Mouse (Mus musculus) limb, embryonic 14.5 days (tissue): ENCODE results near the gene Edc4. TPM values are rescaled to one million over a fixed set of nuclear protein-coding genes. Genes with fewer than 3 reads are reported as not detected.

Source experiments
- ATAC-seq: fragments of 200-750 bp; cut with Nextera tagmentation; 2 replicates; pipeline ENCODE4 v1.8.0; 2017; ENCODE audit warnings: low read depth, moderate number of reproducible peaks, moderate TSS enrichment; ENCODE audit not compliant: low FRiP score
- DNase-seq: peaks from one replicate; pipeline ENCODE4 v3.0.0-alpha.2; 2015; ENCODE audit warnings: low spot score
- H3K27ac ChIP-seq: fragments of 300-500 bp; sonication (generic); replicated peaks from 2 replicates; pipeline ENCODE4 v1.5.1; 2014; ENCODE audit warnings: low read depth, mild to moderate bottlenecking, low read length, moderate library complexity, mixed read lengths
- H3K27me3 ChIP-seq: fragments of 300-500 bp; sonication (generic); 2 replicates; pipeline ENCODE4 v1.6.1; 2014; ENCODE audit warnings: low read length, mixed read lengths; ENCODE audit not compliant: control insufficient read depth, insufficient read depth
- H3K36me3 ChIP-seq: fragments of 300-500 bp; sonication (generic); 2 replicates; pipeline ENCODE4 v1.6.1; 2014; ENCODE audit warnings: mild to moderate bottlenecking, low read length, moderate library complexity, mixed read lengths; ENCODE audit not compliant: control insufficient read depth, insufficient read depth
- H3K4me1 ChIP-seq: fragments of 300-500 bp; sonication (generic); 2 replicates; pipeline ENCODE4 v1.6.1; 2014; ENCODE audit warnings: antibody characterized with exemption, low read length, mixed read lengths; ENCODE audit not compliant: control insufficient read depth, insufficient read depth
- H3K4me2 ChIP-seq: fragments of 300-500 bp; sonication (generic); replicated peaks from 2 replicates; pipeline ENCODE4 v1.6.1; 2014; ENCODE audit warnings: low read depth, mild to moderate bottlenecking, low read length, moderate library complexity; ENCODE audit not compliant: severe bottlenecking
- H3K4me3 ChIP-seq: fragments of 300-500 bp; sonication (generic); replicated peaks from 2 replicates; pipeline ENCODE4 v1.5.1; 2014; ENCODE audit warnings: low read length
- H3K9ac ChIP-seq: fragments of 300-500 bp; sonication (generic); 2 replicates; pipeline ENCODE4 v1.6.1; 2014; ENCODE audit warnings: mild to moderate bottlenecking, low read depth, low read length, moderate library complexity; ENCODE audit not compliant: severe bottlenecking
- H3K9me3 ChIP-seq: fragments of 300-500 bp; sonication (generic); 2 replicates; pipeline ENCODE4 v1.6.1; 2016; ENCODE audit warnings: low read length; ENCODE audit not compliant: control insufficient read depth
- POLR2A ChIP-seq: fragments of 200-500 bp; IDR thresholded peaks from 2 replicates; pipeline ENCODE4 v1.8.0; 2012; ENCODE audit warnings: inconsistent platforms, mild to moderate bottlenecking, moderate library complexity, borderline replicate concordance; ENCODE audit not compliant: insufficient read depth, insufficient read length; ENCODE audit errors: extremely low read depth
- WGBS: fragments of 180-500 bp; shearing (Covaris S2); extraction: QIAGEN DNeasy Blood & Tissue Kit; methylation state at CpG from one replicate; pipeline ENCODE4 v1.1.7; 2014; 5-methylcytosine and 5-hydroxymethylcytosine counted together
- polyA plus RNA-seq, 2 experiments: library from polyadenylated mRNA; depleted of rRNA in 1 of 2; stranded (reverse) in 1 of 2; unstranded in 1 of 2; fragments of >200 nt; fragmentation: Nextera tagmentation in 1 of 2; extraction: Ambion mirVana in 1 of 2; gene quantifications; 2 replicates each; pipeline versions ENCODE4 v1.2.1 to v1.2.3; 2012 to 2014

Gene Edc4
- polyA plus RNA-seq, 2 experiments = 39.6 to 91.8 TPM

DNA sequence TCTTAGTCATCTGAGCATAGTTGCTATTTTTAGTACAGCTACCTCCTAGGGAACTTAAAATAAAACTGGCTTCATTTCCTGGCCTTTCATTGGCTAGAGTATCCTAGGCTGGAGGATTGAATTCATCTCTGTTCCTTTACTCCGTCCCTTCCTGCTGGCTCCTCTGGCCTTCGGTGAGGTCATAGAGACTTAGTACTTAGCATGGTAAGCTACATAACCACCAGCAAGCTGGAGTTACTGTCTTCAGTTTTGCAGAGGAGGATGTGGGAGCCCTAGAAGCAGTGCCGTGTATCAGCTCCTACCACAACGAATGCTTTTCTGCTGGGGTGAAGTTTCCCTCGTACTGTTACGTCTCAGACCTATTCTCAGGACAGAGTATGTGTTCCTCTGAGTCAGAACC is 6.4 kb upstream of the Edc4 start:
- no peak for TF ChIP-seq POLR2A
- DNase-seq = no peak
- no peaks in the 10 kb centered on the region for H3K27me3 ChIP-seq
- H3K4me1 ChIP-seq = no peaks in the 10 kb centered on the region
- H3K27ac ChIP-seq = no peak overlapping the region
- H3K4me3 ChIP-seq = no peak overlapping the region
- peaks cover 78% of the 10 kb centered on the region for H3K36me3 ChIP-seq
- no peak overlapping the region for H3K9ac ChIP-seq
- WGBS = 90% methylated on average over 6 of the region's 6 CpGs
- no peaks in the 10 kb centered on the region for H3K9me3 ChIP-seq
- no peak overlapping the region for H3K4me2 ChIP-seq
- no peak for ATAC-seq

DNA sequence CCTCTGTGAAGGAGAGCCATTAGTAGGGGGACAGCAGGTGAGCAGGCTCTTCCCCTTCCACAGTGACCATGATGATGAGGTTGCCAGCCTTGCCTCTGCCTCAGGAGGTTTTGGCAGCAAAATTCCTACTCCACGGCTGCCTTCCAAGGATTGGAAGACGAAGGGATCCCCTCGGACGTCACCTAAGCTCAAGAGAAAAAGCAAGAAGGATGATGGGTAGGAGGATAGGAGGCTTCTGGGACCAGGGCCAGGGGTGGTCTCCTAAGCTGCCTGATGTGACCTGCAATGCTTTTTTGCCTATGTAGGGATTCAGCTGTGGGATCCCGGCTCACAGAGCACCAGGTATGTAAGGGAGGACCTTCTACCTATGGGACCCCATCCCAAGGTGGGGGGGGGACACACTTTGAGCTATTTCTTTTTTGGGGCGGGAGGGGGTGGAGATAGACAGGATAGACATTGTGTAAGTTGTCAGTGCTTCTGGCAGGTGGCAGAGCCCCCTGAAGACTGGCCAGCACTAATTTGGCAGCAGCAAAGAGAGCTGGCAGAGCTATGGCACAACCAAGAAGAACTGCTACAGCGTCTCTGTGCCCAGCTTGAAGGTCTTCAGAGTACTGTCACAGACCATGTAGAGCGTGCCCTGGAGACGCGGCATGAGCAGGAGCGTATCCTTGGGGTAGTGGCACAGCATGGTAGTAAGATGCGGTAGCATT is 9.2 kb downstream of the Edc4 start:
- peaks cover 89% of the 10 kb centered on the region for H3K36me3 ChIP-seq

DNA sequence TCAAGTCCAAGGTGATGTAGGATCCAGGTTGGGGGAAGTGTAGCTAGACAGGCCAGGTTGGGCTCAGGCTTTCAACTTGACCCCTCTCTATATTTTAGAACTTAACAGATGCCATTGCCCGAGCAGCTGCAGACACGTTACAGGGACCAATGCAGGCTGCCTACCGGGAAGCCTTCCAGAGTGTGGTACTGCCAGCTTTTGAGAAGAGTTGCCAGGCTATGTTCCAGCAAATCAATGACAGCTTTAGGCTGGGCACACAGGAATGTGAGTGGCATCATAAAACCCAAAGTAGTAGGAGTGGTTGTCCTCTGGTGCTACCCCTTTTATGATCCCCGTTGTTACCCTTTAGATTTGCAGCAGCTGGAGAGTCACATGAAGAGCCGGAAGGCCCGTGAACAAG is 10.2 kb downstream of the Edc4 start:
- 88% methylated on average over 6 of the region's 6 CpGs for WGBS
- peaks cover 83% of the 10 kb centered on the region for H3K36me3 ChIP-seq

More for the DNA sequence above, 9.2 kb downstream of the Edc4 start:
- ATAC-seq (no peak), DNase-seq (no peak)
- no peaks in the 10 kb centered on the region for H3K27me3 ChIP-seq
- no peak overlapping the region for H3K4me2 ChIP-seq
- H3K27ac ChIP-seq = no peak overlapping the region
- no peaks in the 10 kb centered on the region for H3K9me3 ChIP-seq
- H3K4me1 ChIP-seq = peaks cover 3% of the 10 kb centered on the region; the same call in 1 of the 2 replicates
- H3K9ac ChIP-seq = no peak overlapping the region
- TF ChIP-seq POLR2A = no peak
- WGBS = 94% methylated on average over 12 of the region's 12 CpGs
- no peak overlapping the region for H3K4me3 ChIP-seq

DNA sequence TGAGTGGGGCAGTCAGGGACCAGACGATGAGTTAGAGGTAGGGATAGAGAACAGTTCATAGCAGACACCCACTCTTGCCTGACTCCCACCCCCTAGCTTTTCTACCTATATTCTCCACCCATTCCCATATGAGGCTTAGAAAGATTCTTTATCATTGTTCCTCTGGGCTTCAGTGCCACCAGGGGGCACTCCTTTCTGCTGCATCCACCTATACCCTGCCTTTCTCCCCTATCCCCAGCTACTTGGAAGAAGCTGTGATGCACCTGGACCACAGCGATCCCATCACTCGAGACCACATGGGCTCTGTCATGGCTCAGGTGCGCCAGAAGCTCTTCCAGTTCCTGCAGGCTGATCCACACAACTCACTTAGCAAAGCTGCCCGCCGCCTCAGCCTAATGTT is 11.8 kb downstream of the Edc4 start:
- no peak for TF ChIP-seq POLR2A
- DNase-seq = peak; percentile 11
- no peak overlapping the region for H3K27ac ChIP-seq
- peaks cover 70% of the 10 kb centered on the region for H3K36me3 ChIP-seq
- no peaks in the 10 kb centered on the region for H3K27me3 ChIP-seq
- H3K9me3 ChIP-seq = no peaks in the 10 kb centered on the region
- 88% methylated on average over 6 of the region's 6 CpGs for WGBS
- no peak for ATAC-seq
- H3K4me3 ChIP-seq = no peak overlapping the region
- no peak overlapping the region for H3K9ac ChIP-seq
- H3K4me1 ChIP-seq = peaks cover 3% of the 10 kb centered on the region; the same call in 1 of the 2 replicates
- no peak overlapping the region for H3K4me2 ChIP-seq

More for the DNA sequence above, 10.2 kb downstream of the Edc4 start:
- ATAC-seq = no peak
- no peaks in the 10 kb centered on the region for H3K27me3 ChIP-seq
- H3K4me1 ChIP-seq = peaks cover 3% of the 10 kb centered on the region; the same call in 1 of the 2 replicates
- TF ChIP-seq POLR2A = no peak
- H3K27ac ChIP-seq = no peak overlapping the region
- no peak for DNase-seq
- no peaks in the 10 kb centered on the region for H3K9me3 ChIP-seq
- no peak overlapping the region for H3K4me3 ChIP-seq
- no peak overlapping the region for H3K9ac ChIP-seq
- no peak overlapping the region for H3K4me2 ChIP-seq

DNA sequence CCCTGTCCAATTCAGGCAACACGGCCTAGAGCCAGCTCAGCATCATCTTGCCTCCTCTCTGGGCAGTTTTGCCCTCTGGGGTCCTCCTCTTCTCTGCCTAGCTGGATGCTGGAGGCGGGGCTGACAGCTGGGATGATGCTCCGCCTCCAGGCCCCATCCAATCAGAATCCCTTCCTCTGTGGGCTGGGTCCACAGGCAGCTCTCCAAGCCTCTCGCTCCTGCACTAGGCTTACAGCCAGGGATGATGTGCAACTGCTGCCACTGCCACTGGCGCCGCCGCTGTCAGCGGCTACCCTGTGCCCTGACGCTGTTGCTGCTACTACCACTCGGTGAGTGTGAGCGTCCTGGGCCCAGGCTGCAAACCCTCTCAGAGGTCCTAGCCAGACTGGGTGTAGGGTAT is 12.7 kb downstream of the Edc4 start, which contains the start of gene Nrn1l:
TSS of gene Nrn1l (plus strand) at position 229 of the 400 bp plus-strand sequence.
- Histone ChIP-seq H3K27ac (no peak within 1 kb of the TSS), H3K36me3 (peaks cover 61% of the 10 kb centered on the region), H3K9ac (no peak within 1 kb of the TSS), H3K4me2 (no peak within 1 kb of the TSS), H3K9me3 (no peaks in the 10 kb centered on the region), H3K4me3 (no peak within 1 kb of the TSS), H3K27me3 (no peaks in the 10 kb centered on the region), H3K4me1 (peaks cover 3% of the 10 kb centered on the region; the same call in 1 of the 2 replicates)
- WGBS = 13% methylated on average over 8 of the region's 11 CpGs
- DNase-seq (peak; percentile 81), ATAC-seq (peak; percentile 82)
- no peak for TF ChIP-seq POLR2A
